Mouse (Mus musculus): ENCODE measurements around the gene Ivns1abp. TPM values are rescaled to one million over a fixed set of nuclear protein-coding genes. Genes with fewer than 3 reads are reported as not detected.

Gene Ivns1abp
- polyA plus RNA-seq, 1 experiment from 2014 or later = 540 TPM

- 91% methylated on average over 3 of the region's 3 CpGs for WGBS
- Histone ChIP-seq H3K4me3 (ENCODE audit: low read length) (no peak overlapping the region), H3K4me2 (replicated peaks; ENCODE audit: low read depth, low read length) (no peak overlapping the region), H3K9me3 (ENCODE audit: low read length) (no peaks in the 10 kb centered on the region), H3K36me3 (ENCODE audit: insufficient read depth, low read length) (peaks cover 10% of the 10 kb centered on the region; the same call in 1 of the 2 replicates), H3K27ac (ENCODE audit: low read length) (no peak overlapping the region), H3K27me3 (ENCODE audit: insufficient read depth, low read length) (no peaks in the 10 kb centered on the region), H3K4me1 (ENCODE audit: insufficient read depth, low read length) (no peaks in the 10 kb centered on the region), H3K9ac (replicated peaks; ENCODE audit: low read length) (no peak overlapping the region)
- ATAC-seq (ENCODE audit: low FRiP score, low TSS enrichment) = no peak
These were observed 33.1 kb downstream of the Ivns1abp start for GRCm38 (mm10) chr1:151377353-151377752.

GRCm38 (mm10) chr1:151390029-151390428, 45.8 kb downstream of the Ivns1abp start:
- Histone ChIP-seq H3K9ac (replicated peaks; ENCODE audit: low read length) (no peak overlapping the region), H3K4me3 (ENCODE audit: low read length) (no peak overlapping the region), H3K9me3 (ENCODE audit: low read length) (no peaks in the 10 kb centered on the region), H3K36me3 (ENCODE audit: insufficient read depth, low read length) (peaks cover 7% of the 10 kb centered on the region; the same call in 1 of the 2 replicates), H3K4me2 (replicated peaks; ENCODE audit: low read depth, low read length) (no peak overlapping the region), H3K27me3 (ENCODE audit: insufficient read depth, low read length) (no peaks in the 10 kb centered on the region), H3K4me1 (ENCODE audit: insufficient read depth, low read length) (no peaks in the 10 kb centered on the region), H3K27ac (ENCODE audit: low read length) (no peak overlapping the region)
- WGBS = 98% methylated on average over 1 of the region's 1 CpGs
- ATAC-seq (ENCODE audit: low FRiP score, low TSS enrichment) = no peak

GRCm38 (mm10) chr1:151409827-151410226, 65.5 kb downstream of the Ivns1abp start:
- no peaks in the 10 kb centered on the region for H3K9me3 ChIP-seq (ENCODE audit: low read length)
- WGBS = 91% methylated on average over 3 of the region's 3 CpGs
- H3K9ac ChIP-seq (replicated peaks; ENCODE audit: low read length) = no peak overlapping the region
- H3K4me3 ChIP-seq (ENCODE audit: low read length) = no peak overlapping the region
- no peaks in the 10 kb centered on the region for H3K27me3 ChIP-seq (ENCODE audit: insufficient read depth, low read length)
- H3K4me1 ChIP-seq (ENCODE audit: insufficient read depth, low read length) = no peaks in the 10 kb centered on the region
- H3K4me2 ChIP-seq (replicated peaks; ENCODE audit: low read depth, low read length) = no peak overlapping the region
- peaks cover 5% of the 10 kb centered on the region for H3K36me3 ChIP-seq (ENCODE audit: insufficient read depth, low read length)
- no peak for ATAC-seq (ENCODE audit: low FRiP score, low TSS enrichment)
- H3K27ac ChIP-seq (ENCODE audit: low read length) = no peak overlapping the region

Other genes with a start within 250 kb of the Ivns1abp start
- gene Gm47985, start 161.9 kb upstream of the Ivns1abp start, polyA plus RNA-seq (2015; fragmentation: Nextera tagmentation; extraction: Ambion mirVana) = 0.25 and 0.48 TPM in 2 replicates
- gene Gm8947, start 152.1 kb upstream of the Ivns1abp start, polyA plus RNA-seq (2015; fragmentation: Nextera tagmentation; extraction: Ambion mirVana) = 0.86 and 0.91 TPM in 2 replicates
- gene Gm47995, start 146.0 kb upstream of the Ivns1abp start, polyA plus RNA-seq (2015; fragmentation: Nextera tagmentation; extraction: Ambion mirVana) = 0.50 TPM in 1 of 2 replicates, not detected in the other
- 1.4 and 1.9 TPM in 2 replicates for gene 3110040M04Rik, start 140.4 kb upstream of the Ivns1abp start, polyA plus RNA-seq (2015; fragmentation: Nextera tagmentation; extraction: Ambion mirVana)
- gene Gm47996, start 134.3 kb upstream of the Ivns1abp start, polyA plus RNA-seq (2015; fragmentation: Nextera tagmentation; extraction: Ambion mirVana) = 0.67 TPM in 2 replicates
- gene Swt1, start 84.0 kb downstream of the Ivns1abp start, polyA plus RNA-seq (2015; fragmentation: Nextera tagmentation; extraction: Ambion mirVana) = 17.1 and 23.7 TPM in 2 replicates
- gene Trmt1l, start 84.1 kb downstream of the Ivns1abp start, polyA plus RNA-seq (2015; fragmentation: Nextera tagmentation; extraction: Ambion mirVana) = 41.6 and 49.2 TPM in 2 replicates
- gene Rnf2, start 156.5 kb downstream of the Ivns1abp start, polyA plus RNA-seq (2015; fragmentation: Nextera tagmentation; extraction: Ambion mirVana) = 97.0 and 100 TPM in 2 replicates
- 11.1 and 11.8 TPM in 2 replicates for gene Fam129a, start 226.7 kb downstream of the Ivns1abp start, polyA plus RNA-seq (2015; fragmentation: Nextera tagmentation; extraction: Ambion mirVana)